Comparison of ENCODE assay signal across 9 mouse cellular contexts in genomic region chr8:125570835-125571465, GRCm38 (mm10). TPM values are rescaled to one million over a fixed set of nuclear protein-coding genes. Genes with fewer than 3 reads are reported as not detected.
DNase-seq lines count a peak whose midpoint lies in the region; ATAC-seq lines count a peak whose summit lies in the region.
"Had no signal": no experiment of that assay in that cellular context is flagged by ENCODE, and none has a peak within 500 bp of the region (broad histone marks: within the 10 kb centered on the region; RNA-seq: fewer than 3 reads in every experiment).

No protein-coding gene starts in this region.

- peaks cover 31% of the 10 kb centered on the region for H3K4me1 ChIP-seq in midbrain, embryonic 13.5 days (replicated peaks)
- peaks cover 32% of the 10 kb centered on the region for H3K4me1 ChIP-seq in midbrain, embryonic 15.5 days
- peaks cover 20% of the 10 kb centered on the region for H3K4me1 ChIP-seq in forebrain, embryonic 14.5 days (ENCODE audit: control insufficient read depth, insufficient read depth, low read length)
- H3K4me1 ChIP-seq in neural tube, embryonic 13.5 days (replicated peaks) = peaks cover 32% of the 10 kb centered on the region

- 79% methylated on average over 12 of the region's 12 CpGs for WGBS in midbrain, embryonic 13.5 days
- 72% methylated on average over 12 of the region's 12 CpGs for WGBS in midbrain, embryonic 15.5 days
- 77% methylated on average over 12 of the region's 12 CpGs for WGBS in forebrain, embryonic 14.5 days
- WGBS in neural tube, embryonic 13.5 days = 74% methylated on average over 12 of the region's 12 CpGs

- intact Hi-C loops in left cerebral cortex, postnatal 4 days (cut with DNase I) = loop anchor here (5.0 to 10.0 kb wide), 3 partner anchors 164 to 506 kb away; no protein-coding TSS in a partner anchor

- H3K9me3 ChIP-seq in midbrain, embryonic 13.5 days = no peaks in the 10 kb centered on the region
- no peaks in the 10 kb centered on the region for H3K9me3 ChIP-seq in midbrain, embryonic 15.5 days
- H3K9me3 ChIP-seq in forebrain, embryonic 14.5 days (replicated peaks; ENCODE audit: control insufficient read depth, low read length) = no peaks in the 10 kb centered on the region
- no peaks in the 10 kb centered on the region for H3K9me3 ChIP-seq in neural tube, embryonic 13.5 days

- peak; percentile 49 for DNase-seq in adrenal gland, postnatal 14 days
- no peak for DNase-seq in adrenal gland, postnatal 10 days
- peak; percentile 41 for DNase-seq in forebrain, embryonic 14.5 days (ENCODE audit: low spot score)
- peak; percentile 55 for DNase-seq in left cerebral cortex, postnatal 4 days
- DNase-seq in ovary, postnatal 14 days (ENCODE audit: low spot score) = no peak

- H3K4me2 ChIP-seq in midbrain, embryonic 13.5 days (replicated peaks) = peak overlapping the region; percentile 71; the same call in 1 of the 2 replicates
- no peak overlapping the region for H3K4me2 ChIP-seq in midbrain, embryonic 15.5 days
- no peak overlapping the region; the same call in 1 of the 2 replicates for H3K4me2 ChIP-seq in forebrain, embryonic 14.5 days (ENCODE audit: low read length)
- peak overlapping the region; percentile 69; the same call in 1 of the 2 replicates for H3K4me2 ChIP-seq in neural tube, embryonic 13.5 days

- peak overlapping the region; percentile 83; the same call in 1 of the 2 replicates for H3K4me3 ChIP-seq in midbrain, embryonic 13.5 days (replicated peaks)
- H3K4me3 ChIP-seq in midbrain, embryonic 15.5 days = no peak overlapping the region
- no peak overlapping the region for H3K4me3 ChIP-seq in forebrain, embryonic 14.5 days (ENCODE audit: low read depth, low read length)
- H3K4me3 ChIP-seq in neural tube, embryonic 13.5 days = no peak overlapping the region; the same call in 1 of the 2 replicates

- H3K9ac ChIP-seq in midbrain, embryonic 13.5 days (replicated peaks) = no peak overlapping the region
- H3K9ac ChIP-seq in midbrain, embryonic 15.5 days = no peak overlapping the region
- H3K9ac ChIP-seq in forebrain, embryonic 14.5 days (ENCODE audit: low read length) = no peak overlapping the region
- H3K9ac ChIP-seq in neural tube, embryonic 13.5 days = no peak overlapping the region

- no peak for ATAC-seq in midbrain, embryonic 13.5 days
- no peak for ATAC-seq in midbrain, embryonic 15.5 days (replicated peaks)
- ATAC-seq in forebrain, embryonic 14.5 days = no peak
- ATAC-seq in neural tube, embryonic 13.5 days (ENCODE audit: low read depth) = no peak

- no peak overlapping the region for H3K27ac ChIP-seq in midbrain, embryonic 13.5 days
- H3K27ac ChIP-seq in midbrain, embryonic 15.5 days = no peak overlapping the region
- no peak overlapping the region for H3K27ac ChIP-seq in forebrain, embryonic 14.5 days (ENCODE audit: low read depth, low read length)
- no peak overlapping the region for H3K27ac ChIP-seq in neural tube, embryonic 13.5 days (replicated peaks)

- H3K36me3 ChIP-seq in midbrain, embryonic 13.5 days = no peaks in the 10 kb centered on the region
- H3K36me3 ChIP-seq in midbrain, embryonic 15.5 days (replicated peaks) = no peaks in the 10 kb centered on the region
- no peaks in the 10 kb centered on the region for H3K36me3 ChIP-seq in forebrain, embryonic 14.5 days (ENCODE audit: control insufficient read depth, insufficient read depth, low read length)
- no peaks in the 10 kb centered on the region for H3K36me3 ChIP-seq in neural tube, embryonic 13.5 days
- H3K36me3 ChIP-seq: G1E had no signal

- H3K27me3 ChIP-seq in midbrain, embryonic 13.5 days = peaks cover 18% of the 10 kb centered on the region; the same call in 1 of the 2 replicates
- H3K27me3 ChIP-seq in midbrain, embryonic 15.5 days (replicated peaks) = no peaks in the 10 kb centered on the region
- H3K27me3 ChIP-seq in forebrain, embryonic 14.5 days (replicated peaks; ENCODE audit: control insufficient read depth, insufficient read depth, low read length) = no peaks in the 10 kb centered on the region
- peaks cover 24% of the 10 kb centered on the region for H3K27me3 ChIP-seq in neural tube, embryonic 13.5 days

RNA-seq across cellular contexts. Expression of gene Sipa1l2, which starts 1.3 kb away (rescaled TPM):
- 36.6 and 37.9 TPM in 2 replicates for total RNA-seq in adrenal gland, postnatal 14 days (2021)
- 10 to 100 TPM; 29.1 to 36.5 TPM for total RNA-seq in adrenal gland, postnatal 10 days (2021)
- polyA plus RNA-seq in midbrain, embryonic 13.5 days (2015; fragmentation: Nextera tagmentation; extraction: Ambion mirVana) = 27.5 and 31.8 TPM in 2 replicates
- 28.2 and 28.7 TPM in 2 replicates for polyA plus RNA-seq in midbrain, embryonic 15.5 days (2015; fragmentation: Nextera tagmentation; extraction: Ambion mirVana)
- 15.5 and 19.9 TPM in 2 replicates for polyA plus RNA-seq in forebrain, embryonic 14.5 days (2014; fragmentation: Nextera tagmentation; extraction: Ambion mirVana)
- 10 to 100 TPM; 43.2 to 46.9 TPM for total RNA-seq in left cerebral cortex, postnatal 4 days (2021)
- polyA plus RNA-seq in neural tube, embryonic 13.5 days (2015; fragmentation: Nextera tagmentation; extraction: Ambion mirVana) = 19.7 and 22.9 TPM in 2 replicates
- polyA plus RNA-seq: G1E had no signal

Comparison
In these comparisons a context has a peak if more than half of its experiments do, and no peak if none do; other contexts are left out.
1. DNase-seq: peak in adrenal gland, postnatal 14 days (single experiment), forebrain, embryonic 14.5 days (single experiment) and left cerebral cortex, postnatal 4 days (single experiment); none in adrenal gland, postnatal 10 days (single experiment) and ovary, postnatal 14 days (single experiment).
2. H3K4me2 ChIP-seq: peak in midbrain, embryonic 13.5 days (single experiment) and neural tube, embryonic 13.5 days (single experiment); none in midbrain, embryonic 15.5 days (single experiment) and forebrain, embryonic 14.5 days (single experiment).